Mouse (Mus musculus) midbrain, postnatal 0 days (tissue): ENCODE results near the gene Olfr10. TPM values are rescaled to one million over a fixed set of nuclear protein-coding genes. Genes with fewer than 3 reads are reported as not detected.

ENCODE experiments used
- ATAC-seq: fragments of 200-750 bp; cut with Nextera tagmentation; 2 replicates; pipeline ENCODE4 v1.8.0; 2017; ENCODE audit warnings: moderate number of reproducible peaks, mild to moderate bottlenecking, moderate TSS enrichment, moderate library complexity; ENCODE audit not compliant: low FRiP score
- DNase-seq: peaks from one replicate; pipeline ENCODE4 v3.0.0-alpha.2; 2015; ENCODE audit warnings: low spot score
- H3K27ac ChIP-seq: fragments of 300-500 bp; sonication (generic); 2 replicates; pipeline ENCODE4 v1.5.1; 2014; ENCODE audit warnings: low read depth, mild to moderate bottlenecking, low read length, mixed read lengths
- H3K27me3 ChIP-seq: fragments of 300-500 bp; sonication (generic); 2 replicates; pipeline ENCODE4 v1.6.1; 2014; ENCODE audit warnings: low read length, control low read depth, mixed read lengths; ENCODE audit not compliant: insufficient read depth
- H3K36me3 ChIP-seq: fragments of 300-500 bp; sonication (generic); 2 replicates; pipeline ENCODE4 v1.6.1; 2014; ENCODE audit warnings: low read length, control low read depth, mixed read lengths; ENCODE audit not compliant: insufficient read depth
- H3K4me1 ChIP-seq: fragments of 300-500 bp; sonication (generic); 2 replicates; pipeline ENCODE4 v1.6.1; 2014; ENCODE audit warnings: mild to moderate bottlenecking, control low read depth, antibody characterized with exemption, low read length, mixed read lengths; ENCODE audit not compliant: insufficient read depth
- H3K4me2 ChIP-seq: fragments of 300-500 bp; sonication (generic); 2 replicates; pipeline ENCODE4 v1.6.1; 2014; ENCODE audit warnings: low read depth, mild to moderate bottlenecking, low read length, mixed read lengths; ENCODE audit not compliant: poor library complexity, severe bottlenecking
- H3K4me3 ChIP-seq: fragments of 300-500 bp; sonication (generic); 2 replicates; pipeline ENCODE4 v1.5.1; 2014; ENCODE audit warnings: low read depth, mild to moderate bottlenecking, low read length, moderate library complexity
- H3K9ac ChIP-seq: fragments of 300-500 bp; sonication (generic); replicated peaks from 2 replicates; pipeline ENCODE4 v1.6.1; 2014; ENCODE audit warnings: mild to moderate bottlenecking, low read length, moderate library complexity, mixed read lengths; ENCODE audit not compliant: poor library complexity, severe bottlenecking
- H3K9me3 ChIP-seq: fragments of 300-500 bp; sonication (generic); 2 replicates; pipeline ENCODE4 v1.6.1; 2016; ENCODE audit warnings: low read length, control low read depth
- CTCF ChIP-seq: IDR thresholded peaks from 2 replicates; pipeline ENCODE4 v1.5.1; 2016; ENCODE audit warnings: antibody characterized with exemption, mild to moderate bottlenecking
- WGBS: fragments of 180-500 bp; shearing (Covaris S2); extraction: QIAGEN DNeasy Blood & Tissue Kit; methylation state at CpG from one replicate; pipeline ENCODE4 v1.1.7; 2014; 5-methylcytosine and 5-hydroxymethylcytosine counted together
- polyA plus RNA-seq: library from polyadenylated mRNA; unstranded; fragments of >200 nt; fragmentation: Nextera tagmentation; extraction: Ambion mirVana; gene quantifications from 2 replicates; pipeline ENCODE4 v1.2.1, GENCODE M21; 2015
- total RNA-seq: library from RNA; depleted of rRNA; stranded (reverse); fragments of >200 nt; gene quantifications from 2 replicates; pipeline ENCODE4 v1.2.3, GENCODE M21; 2014; rRNA removed

Olfr10 gene
- total and polyA plus RNA-seq, 2 experiments from 2014 or later, result not detected

DNA sequence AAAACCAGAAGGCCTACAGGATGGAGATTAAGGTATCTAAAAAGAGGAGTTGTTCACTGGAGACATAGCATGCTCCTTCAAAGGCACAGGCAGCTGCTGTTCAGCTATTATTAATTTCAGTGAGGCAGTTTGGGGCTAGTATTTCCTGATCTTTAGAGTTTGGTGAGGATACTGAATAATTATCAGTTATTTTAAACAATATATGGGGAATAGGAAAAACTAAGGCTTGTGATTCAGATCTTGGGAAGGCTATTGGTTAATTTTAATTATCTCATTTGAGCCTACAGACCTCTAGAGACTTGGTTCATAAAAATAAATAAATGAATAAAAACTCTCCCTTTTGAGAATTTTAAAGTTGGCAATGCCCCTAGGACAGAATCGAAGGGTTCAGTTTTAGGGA, 30.3 kb downstream of the Olfr10 start, which contains the start of gene Olfr1390:
Gene Olfr1390, plus strand, starts transcription at position 301 of the 400 bp plus-strand sequence.
- Histone ChIP-seq H3K4me3 (no peak within 1 kb of the TSS), H3K27ac (no peak within 1 kb of the TSS), H3K36me3 (no peaks in the 10 kb centered on the region), H3K4me2 (no peak within 1 kb of the TSS), H3K9me3 (no peaks in the 10 kb centered on the region), H3K27me3 (no peaks in the 10 kb centered on the region), H3K9ac (no peak within 1 kb of the TSS), H3K4me1 (no peaks in the 10 kb centered on the region)
- no peak for ATAC-seq
- DNase-seq, result no peak
- TF ChIP-seq CTCF, result no peak
- WGBS, result 92% methylated on average over 1 of the region's 1 CpGs

DNA sequence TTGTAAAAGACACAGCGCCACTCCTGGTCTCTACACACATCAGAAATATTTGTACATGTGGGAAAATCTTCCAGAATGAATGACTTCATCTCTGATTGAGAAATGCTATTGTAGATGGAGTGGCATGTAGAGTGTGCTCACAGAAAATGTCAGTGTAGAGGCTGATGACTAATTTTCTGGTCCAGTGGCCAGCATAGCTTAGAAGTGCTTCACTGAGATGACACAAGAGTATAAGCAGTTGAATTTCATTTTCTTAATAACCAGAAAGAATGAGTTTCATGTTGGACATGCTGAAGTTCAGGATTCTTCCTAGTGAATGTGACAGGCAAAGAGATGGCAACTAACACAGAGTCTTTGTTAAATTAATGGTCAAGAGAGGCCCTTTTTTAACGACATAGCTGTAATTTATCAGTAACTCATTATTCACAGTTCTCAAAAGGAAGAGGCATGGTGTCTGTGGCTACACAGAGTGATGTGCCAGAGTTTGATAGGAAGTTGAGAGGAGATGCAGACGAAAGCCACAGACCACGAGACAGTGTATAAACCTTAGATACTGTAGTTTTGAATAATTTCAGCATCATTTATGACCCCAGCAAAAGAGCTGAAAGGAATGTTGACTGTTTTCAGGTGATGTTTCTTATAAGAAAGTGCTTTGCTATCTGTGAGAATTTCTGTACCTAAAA, 32.8 kb downstream of the Olfr10 start:
- no peaks in the 10 kb centered on the region for H3K4me1 ChIP-seq
- H3K4me3 ChIP-seq, result no peak overlapping the region
- ATAC-seq (no peak), DNase-seq (no peak)
- no peak overlapping the region for H3K27ac ChIP-seq
- no peak overlapping the region for H3K9ac ChIP-seq
- 73% methylated on average over 4 of the region's 4 CpGs for WGBS
- H3K4me2 ChIP-seq, result no peak overlapping the region
- H3K36me3 ChIP-seq, result no peaks in the 10 kb centered on the region
- no peak for TF ChIP-seq CTCF
- no peaks in the 10 kb centered on the region for H3K9me3 ChIP-seq
- H3K27me3 ChIP-seq, result no peaks in the 10 kb centered on the region

Other genes starting within 250 kb of the Olfr10 start
- gene Tgtp2, start 240.5 kb upstream of the Olfr10 start, total RNA-seq, result not detected in 2 replicates
- gene Tgtp2, start 240.5 kb upstream of the Olfr10 start, polyA plus RNA-seq, result 0.15 and 0.19 TPM in 2 replicates
- 1.1 and 3.3 TPM in 2 replicates for gene Ifi47, start 228.2 kb upstream of the Olfr10 start, total RNA-seq
- 0.74 and 1.4 TPM in 2 replicates for gene Ifi47, start 228.2 kb upstream of the Olfr10 start, polyA plus RNA-seq
- not detected in 2 replicates for gene Olfr1396, start 189.9 kb upstream of the Olfr10 start, total RNA-seq
- not detected in 2 replicates for gene Olfr1396, start 189.9 kb upstream of the Olfr10 start, polyA plus RNA-seq
- not detected in 2 replicates for gene Olfr1395, start 162.5 kb upstream of the Olfr10 start, total RNA-seq
- not detected in 2 replicates for gene Olfr1395, start 162.5 kb upstream of the Olfr10 start, polyA plus RNA-seq
- not detected in 2 replicates for gene Olfr1394, start 150.4 kb upstream of the Olfr10 start, total RNA-seq
- not detected in 2 replicates for gene Olfr1394, start 150.4 kb upstream of the Olfr10 start, polyA plus RNA-seq
- gene Btnl9, start 117.6 kb upstream of the Olfr10 start, total RNA-seq, result 0.19 TPM in 1 of 2 replicates, not detected in the other
- 0.26 and 0.80 TPM in 2 replicates for gene Btnl9, start 117.6 kb upstream of the Olfr10 start, polyA plus RNA-seq
- 25.6 and 40.2 TPM in 2 replicates for gene Zfp62, start 101.4 kb upstream of the Olfr10 start, total RNA-seq
- 26.0 and 26.6 TPM in 2 replicates for gene Zfp62, start 101.4 kb upstream of the Olfr10 start, polyA plus RNA-seq
- gene Mgat1, start 60.5 kb upstream of the Olfr10 start, total RNA-seq, result 88.1 and 102 TPM in 2 replicates
- gene Mgat1, start 60.5 kb upstream of the Olfr10 start, polyA plus RNA-seq, result 33.9 and 35.4 TPM in 2 replicates
- gene Olfr1393, start 26.4 kb upstream of the Olfr10 start, total RNA-seq, result 0.19 and 1.4 TPM in 2 replicates
- gene Olfr1393, start 26.4 kb upstream of the Olfr10 start, polyA plus RNA-seq, result 0.21 TPM in 1 of 2 replicates, not detected in the other
- 0.52 and 0.60 TPM in 2 replicates for gene Olfr1392, start 19.5 kb upstream of the Olfr10 start, total RNA-seq
- 0.14 TPM in 1 of 2 replicates, not detected in the other for gene Olfr1392, start 19.5 kb upstream of the Olfr10 start, polyA plus RNA-seq
- not detected in 2 replicates for gene Olfr1391, start 18.0 kb downstream of the Olfr10 start, total RNA-seq
- gene Olfr1391, start 18.0 kb downstream of the Olfr10 start, polyA plus RNA-seq, result not detected in 2 replicates
- not detected in 2 replicates for gene Olfr1390, start 30.4 kb downstream of the Olfr10 start, total RNA-seq
- gene Olfr1390, start 30.4 kb downstream of the Olfr10 start, polyA plus RNA-seq, result not detected in 2 replicates
- 0.22 TPM in 1 of 2 replicates, not detected in the other for gene Olfr1389, start 118.3 kb downstream of the Olfr10 start, total RNA-seq
- gene Olfr1389, start 118.3 kb downstream of the Olfr10 start, polyA plus RNA-seq, result not detected in 2 replicates
- not detected in 2 replicates for gene Olfr1388, start 131.9 kb downstream of the Olfr10 start, total RNA-seq
- 0.05 and 0.07 TPM in 2 replicates for gene Olfr1388, start 131.9 kb downstream of the Olfr10 start, polyA plus RNA-seq
- not detected in 2 replicates for gene Olfr1387, start 150.6 kb downstream of the Olfr10 start, total RNA-seq
- gene Olfr1387, start 150.6 kb downstream of the Olfr10 start, polyA plus RNA-seq, result not detected in 2 replicates
- not detected in 2 replicates for gene Olfr1386, start 160.3 kb downstream of the Olfr10 start, total RNA-seq
- gene Olfr1386, start 160.3 kb downstream of the Olfr10 start, polyA plus RNA-seq, result not detected in 2 replicates
- not detected in 2 replicates for gene Olfr1385, start 184.3 kb downstream of the Olfr10 start, total RNA-seq
- not detected in 2 replicates for gene Olfr1385, start 184.3 kb downstream of the Olfr10 start, polyA plus RNA-seq
- not detected in 2 replicates for gene Olfr1384, start 202.0 kb downstream of the Olfr10 start, total RNA-seq
- not detected in 2 replicates for gene Olfr1384, start 202.0 kb downstream of the Olfr10 start, polyA plus RNA-seq
- not detected in 2 replicates for gene Olfr1383, start 214.9 kb downstream of the Olfr10 start, total RNA-seq
- not detected in 2 replicates for gene Olfr1383, start 214.9 kb downstream of the Olfr10 start, polyA plus RNA-seq
- gene Olfr1382, start 223.5 kb downstream of the Olfr10 start, total RNA-seq, result not detected in 2 replicates
- gene Olfr1382, start 223.5 kb downstream of the Olfr10 start, polyA plus RNA-seq, result not detected in 2 replicates
- gene Olfr1381, start 238.7 kb downstream of the Olfr10 start, total RNA-seq, result not detected in 2 replicates
- not detected in 2 replicates for gene Olfr1381, start 238.7 kb downstream of the Olfr10 start, polyA plus RNA-seq